Mouse (Mus musculus) liver, embryonic 14.5 days (tissue): ENCODE data around the gene Lbhd1. TPM values are rescaled to one million over a fixed set of nuclear protein-coding genes. Genes with fewer than 3 reads are reported as not detected.
A peak's percentile ranks its signal among the peaks of the same experiment; 100 is the strongest.

Experiments used
- ATAC-seq: fragments of 200-750 bp; cut with Nextera tagmentation; 2 replicates; pipeline ENCODE4 v1.8.0; 2017; ENCODE audit warnings: moderate number of reproducible peaks, mild to moderate bottlenecking, moderate library complexity; ENCODE audit not compliant: insufficient read depth
- DNase-seq, 3 experiments: peaks; one replicate each; pipeline ENCODE4 v3.0.0-alpha.2; 2012 to 2013; ENCODE audit warnings: low read depth in 3 of 3, low spot score in 3 of 3
- H3K27ac ChIP-seq: fragments of 300-500 bp; sonication (generic); 2 replicates; pipeline ENCODE4 v1.5.1; 2014; ENCODE audit warnings: moderate library complexity, mild to moderate bottlenecking, control low read depth, inconsistent platforms
- H3K27me3 ChIP-seq: fragments of 300-500 bp; sonication (generic); 2 replicates; pipeline ENCODE4 v1.6.1; 2014; ENCODE audit warnings: mild to moderate bottlenecking, low read length, moderate library complexity; ENCODE audit not compliant: control insufficient read depth, insufficient read depth
- H3K36me3 ChIP-seq: fragments of 300-500 bp; sonication (generic); replicated peaks from 2 replicates; pipeline ENCODE4 v1.6.1; 2014; ENCODE audit warnings: low read depth; ENCODE audit not compliant: control insufficient read depth, insufficient read depth
- H3K4me1 ChIP-seq, 2 experiments: fragments of 200-500 bp in 1 of 2; fragments of 300-500 bp in 1 of 2; sonication (generic) in 1 of 2; replicated peaks; 2 replicates each; pipeline ENCODE4 v1.6.1; 2012 to 2014; ENCODE audit warnings: antibody characterized with exemption in 1 of 2, inconsistent platforms in 1 of 2, low read length in 1 of 2; ENCODE audit not compliant: control insufficient read depth in 2 of 2, insufficient read depth in 2 of 2
- H3K4me2 ChIP-seq: fragments of 300-500 bp; sonication (generic); 2 replicates; pipeline ENCODE4 v1.6.1; 2014; ENCODE audit warnings: low read depth, mild to moderate bottlenecking, control low read depth, moderate library complexity
- H3K4me3 ChIP-seq, 2 experiments: fragments of 200-500 bp in 1 of 2; fragments of 300-500 bp in 1 of 2; sonication (generic) in 1 of 2; 2 replicates each; pipeline ENCODE4 v1.5.1; 2012 to 2014; ENCODE audit warnings: low read depth in 2 of 2, low read length in 2 of 2, mild to moderate bottlenecking in 2 of 2, control low read depth in 1 of 2, inconsistent platforms in 1 of 2, moderate library complexity in 1 of 2; ENCODE audit not compliant: insufficient read depth in 1 of 2
- H3K9ac ChIP-seq: fragments of 300-500 bp; sonication (generic); replicated peaks from 2 replicates; pipeline ENCODE4 v1.6.1; 2014; ENCODE audit warnings: mild to moderate bottlenecking, control low read depth, moderate library complexity
- H3K9me3 ChIP-seq: fragments of 300-500 bp; sonication (generic); 2 replicates; pipeline ENCODE4 v1.6.1; 2016; ENCODE audit warnings: low read length, mixed read lengths; ENCODE audit not compliant: control insufficient read depth
- CTCF ChIP-seq: IDR thresholded peaks from 2 replicates; pipeline ENCODE4 v1.5.1; 2016; ENCODE audit warnings: antibody characterized with exemption, low read depth, control low read depth
- EP300 ChIP-seq: IDR thresholded peaks from 2 replicates; pipeline ENCODE4 v1.6.1; 2016; ENCODE audit warnings: antibody characterized with exemption, low read depth
- WGBS: fragments of 180-500 bp; shearing (Covaris S2); extraction: QIAGEN DNeasy Blood & Tissue Kit; methylation state at CpG from one replicate; pipeline ENCODE4 v1.1.7; 2014; ENCODE audit not compliant: insufficient replicate concordance; 5-methylcytosine and 5-hydroxymethylcytosine counted together
- polyA plus RNA-seq, 2 experiments: library from polyadenylated mRNA; depleted of rRNA in 1 of 2; stranded (reverse) in 1 of 2; unstranded in 1 of 2; fragments of >200 nt; fragmentation: Nextera tagmentation in 1 of 2; extraction: Ambion mirVana in 1 of 2; gene quantifications; 2 replicates each; pipeline versions ENCODE4 v1.2.1 to v1.2.3; 2012 to 2014

Gene Lbhd1
- polyA plus RNA-seq, 2 experiments = 3.7 to 43.7 TPM

DNA sequence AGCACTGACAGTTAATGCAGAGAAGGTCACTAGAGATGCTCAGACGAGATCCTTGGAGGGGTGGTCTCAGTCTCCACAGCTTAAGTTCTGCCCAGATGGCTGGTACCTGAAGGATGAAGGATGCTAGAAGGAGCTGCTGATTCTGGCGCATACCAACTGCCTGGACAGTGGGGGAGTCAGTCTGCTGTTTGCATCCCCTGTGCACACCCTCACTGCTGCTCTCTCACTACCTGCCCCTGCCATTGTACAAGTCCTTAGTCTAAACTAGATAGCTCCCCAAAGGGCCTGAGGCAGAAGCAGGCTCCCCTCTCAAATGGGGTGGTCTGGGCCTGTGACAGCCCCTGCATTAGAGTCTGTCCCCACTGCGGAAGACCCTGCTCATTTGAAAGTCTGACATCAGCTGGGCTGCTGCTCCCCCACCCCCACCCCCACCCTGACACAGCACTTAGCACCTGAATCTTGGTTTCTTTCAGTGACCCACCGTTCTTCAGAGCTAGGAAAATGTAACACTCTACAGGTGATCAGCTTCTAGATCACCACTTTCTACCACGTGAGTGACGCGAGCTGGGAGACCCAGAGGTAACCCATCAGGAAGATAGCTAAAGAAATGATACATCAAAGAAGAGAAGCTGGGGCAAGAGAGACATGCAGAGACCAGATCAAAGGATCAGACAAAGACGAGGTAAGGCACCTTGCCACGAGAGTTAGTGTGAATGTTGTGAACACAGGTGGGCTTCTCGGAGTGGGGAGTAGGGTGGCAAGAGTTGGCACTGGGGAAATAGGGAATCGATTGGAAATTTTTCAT, 44.2 kb upstream of the Lbhd1 start, which contains the start of gene Gng3:
Gene Gng3 (minus strand): TSS at position 92 of the 805 bp plus-strand sequence.
- no peak for TF ChIP-seq CTCF
- Histone ChIP-seq H3K4me2 (peak within 1 kb of the TSS; percentile 90), H3K9ac (peak within 1 kb of the TSS; percentile 78), H3K4me1 (peaks cover 4 to 28% of the 10 kb centered on the region in 2 experiments), H3K27ac (peak within 1 kb of the TSS; percentile 8; the same call in 1 of the 2 replicates), H3K4me3 (peak within 1 kb of the TSS; percentile 60 to 62), H3K36me3 (peaks cover 7% of the 10 kb centered on the region), H3K27me3 (no peaks in the 10 kb centered on the region), H3K9me3 (no peaks in the 10 kb centered on the region)
- WGBS = 71% methylated on average over 11 of the region's 11 CpGs
- DNase-seq (no peak), ATAC-seq (no peak)

GRCm38 (mm10) chr19:8839908-8840791, 43.4 kb upstream of the Lbhd1 start:
- peaks cover 2% of the 10 kb centered on the region; the same call in 1 of the 2 replicates for H3K36me3 ChIP-seq
- 0 out of 2 replicates have a peak overlapping the region, but pooled peaks have one; percentile 8 for H3K27ac ChIP-seq
- H3K9me3 ChIP-seq = no peaks in the 10 kb centered on the region
- DNase-seq (peak in 2 of 3 experiments; percentile 60 to 61), ATAC-seq (peak; percentile 67)
- TF ChIP-seq CTCF (peak; percentile 17; the same call in 1 of the 2 replicates), EP300 (no peak)
- peak overlapping the region; percentile 51 for H3K9ac ChIP-seq
- peak overlapping the region; percentile 55 to 56 for H3K4me3 ChIP-seq
- H3K27me3 ChIP-seq = no peaks in the 10 kb centered on the region
- WGBS = 26% methylated on average over 29 of the region's 29 CpGs
- peaks cover 4 to 28% of the 10 kb centered on the region in 2 experiments for H3K4me1 ChIP-seq
- H3K4me2 ChIP-seq = peak overlapping the region; percentile 64

GRCm38 (mm10) chr19:8841012-8841411, 42.5 kb upstream of the Lbhd1 start:
- peak overlapping the region; percentile 64 for H3K4me2 ChIP-seq
- TF ChIP-seq EP300 (no peak), CTCF (no peak)
- peaks cover 4 to 28% of the 10 kb centered on the region in 2 experiments for H3K4me1 ChIP-seq
- peak overlapping the region; percentile 51 for H3K9ac ChIP-seq
- H3K27me3 ChIP-seq = no peaks in the 10 kb centered on the region
- 73% methylated on average over 7 of the region's 7 CpGs for WGBS
- H3K4me3 ChIP-seq = peak overlapping the region; percentile 55 to 56; a peak in 3 of 4 replicates
- no peaks in the 10 kb centered on the region for H3K9me3 ChIP-seq
- ATAC-seq = no peak
- no peak overlapping the region for H3K27ac ChIP-seq
- no peak for DNase-seq
- no peaks in the 10 kb centered on the region; the same call in none of the 2 replicates for H3K36me3 ChIP-seq

DNA sequence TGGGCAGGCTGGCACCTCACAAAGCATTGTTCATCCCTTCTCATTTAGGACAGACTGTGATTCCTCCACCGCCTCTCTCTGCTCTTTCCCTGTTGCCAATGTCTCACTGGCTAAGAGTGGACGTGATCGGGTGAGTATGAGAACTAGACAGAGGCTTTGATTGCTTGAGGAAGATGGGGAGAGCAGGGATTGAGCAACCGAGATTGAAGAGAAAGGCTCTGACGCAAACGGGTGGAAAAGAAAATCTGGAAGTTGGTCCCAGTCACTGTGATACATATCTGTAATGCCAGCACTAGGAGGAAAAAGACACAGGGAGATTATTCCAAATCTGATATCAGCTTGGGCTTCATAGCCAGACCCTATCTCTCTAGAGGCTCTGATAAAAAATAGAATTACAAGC, 40.6 kb upstream of the Lbhd1 start:
- Histone ChIP-seq H3K36me3 (peaks cover 8% of the 10 kb centered on the region), H3K9me3 (no peaks in the 10 kb centered on the region), H3K27me3 (no peaks in the 10 kb centered on the region), H3K9ac (no peak overlapping the region), H3K4me3 (no peak overlapping the region), H3K4me1 (peaks cover 4 to 24% of the 10 kb centered on the region in 2 experiments), H3K4me2 (no peak overlapping the region), H3K27ac (no peak overlapping the region)
- no peak for TF ChIP-seq EP300
- no peak for TF ChIP-seq CTCF
- WGBS = 69% methylated on average over 6 of the region's 6 CpGs
- ATAC-seq (no peak), DNase-seq (no peak)
